Mouse (Mus musculus) kidney, postnatal 25 days (tissue): Measurements from ENCODE around the gene Sult1a1.
"Not testable (repeated sequence)": the region's sequence is repeated elsewhere in the genome, so short reads cannot be mapped to it uniquely, and the experiment has no call there.

Experiments
- DNase-seq, 2 experiments: peaks; one replicate each; pipeline ENCODE4 v3.0.0; 2021; ENCODE audit warnings: mixed read lengths in 2 of 2

Gene Sult1a1

DNA sequence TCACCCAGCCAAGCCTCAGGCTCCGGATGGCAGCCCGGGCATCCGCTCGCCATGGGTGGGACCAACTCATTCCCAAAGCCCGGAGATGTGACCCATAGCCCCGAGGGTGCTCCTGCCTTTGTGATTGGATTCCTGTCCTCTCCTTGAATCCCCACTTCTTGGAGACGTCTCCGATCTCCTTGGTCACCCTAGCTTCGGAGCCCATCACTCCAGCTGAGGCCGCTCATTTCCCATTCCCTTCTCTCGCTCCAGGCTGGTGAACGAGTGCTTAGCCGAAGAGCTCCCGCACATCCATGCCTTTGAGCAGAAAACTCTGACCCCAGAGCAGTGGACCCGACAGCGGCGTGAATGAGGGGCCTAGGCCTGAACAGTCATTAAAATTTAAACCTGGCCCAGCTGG lies 20.1 kb upstream of the Sult1a1 start:
- DNase-seq = peak in 1 of 2 experiments; percentile 49

DNA sequence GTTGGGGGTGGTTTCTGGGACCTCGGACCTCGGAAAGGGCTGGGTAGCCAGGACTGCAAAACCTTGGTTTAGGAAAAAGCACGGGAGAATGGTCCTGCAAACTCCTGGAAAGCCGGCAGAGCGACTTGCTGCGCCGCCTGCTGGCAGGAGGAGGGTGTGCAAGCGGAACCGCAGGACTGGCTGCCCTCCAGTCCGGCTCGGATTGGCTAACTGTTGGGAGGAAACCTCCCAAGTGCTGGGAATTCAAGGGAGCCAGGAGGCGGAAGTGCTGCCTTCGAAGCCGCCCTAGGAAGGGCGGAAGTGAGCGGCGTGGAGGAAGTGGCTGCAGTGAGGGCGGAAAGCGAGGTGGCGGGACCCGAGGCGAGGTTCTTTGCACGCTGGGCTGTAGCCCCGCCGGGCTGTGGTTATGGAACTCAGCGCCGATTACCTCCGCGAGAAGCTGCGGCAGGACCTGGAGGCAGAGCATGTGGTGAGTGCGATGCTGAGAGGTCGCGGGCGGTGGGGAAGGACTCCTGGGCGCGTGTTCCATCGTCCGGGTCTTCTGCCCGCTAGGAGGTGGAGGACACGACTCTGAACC lies 19.5 kb upstream of the Sult1a1 start, which contains the start of gene Slx1b:
Gene Slx1b, minus strand, starts transcription at position 154 of the 577 bp plus-strand sequence.
- DNase-seq = peak; percentile 93 to 98

DNA sequence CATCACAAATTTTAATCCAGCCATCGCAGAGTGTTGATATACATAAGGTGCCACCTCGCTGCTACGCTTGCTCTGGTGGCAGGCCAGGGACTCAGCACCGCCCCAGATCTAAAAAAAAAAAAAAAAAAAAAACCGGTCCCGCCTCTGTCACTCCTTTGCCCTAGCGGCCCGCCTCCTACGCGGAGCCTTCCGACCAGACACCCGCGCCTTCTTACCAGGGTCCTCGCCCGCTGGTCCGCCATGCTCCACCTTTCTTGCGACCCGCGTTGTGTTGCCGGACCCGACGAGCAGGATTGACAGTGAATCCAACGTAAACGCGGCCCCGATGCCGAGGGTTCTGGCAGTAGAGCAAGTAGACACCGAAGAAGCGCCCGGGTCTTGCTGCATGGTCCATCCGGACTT lies 19.0 kb upstream of the Sult1a1 start, which contains the start of gene Bola2:
Gene Bola2, plus strand, starts transcription at position 192 of the 402 bp plus-strand sequence.
- DNase-seq = peak; percentile 75 to 91

DNA sequence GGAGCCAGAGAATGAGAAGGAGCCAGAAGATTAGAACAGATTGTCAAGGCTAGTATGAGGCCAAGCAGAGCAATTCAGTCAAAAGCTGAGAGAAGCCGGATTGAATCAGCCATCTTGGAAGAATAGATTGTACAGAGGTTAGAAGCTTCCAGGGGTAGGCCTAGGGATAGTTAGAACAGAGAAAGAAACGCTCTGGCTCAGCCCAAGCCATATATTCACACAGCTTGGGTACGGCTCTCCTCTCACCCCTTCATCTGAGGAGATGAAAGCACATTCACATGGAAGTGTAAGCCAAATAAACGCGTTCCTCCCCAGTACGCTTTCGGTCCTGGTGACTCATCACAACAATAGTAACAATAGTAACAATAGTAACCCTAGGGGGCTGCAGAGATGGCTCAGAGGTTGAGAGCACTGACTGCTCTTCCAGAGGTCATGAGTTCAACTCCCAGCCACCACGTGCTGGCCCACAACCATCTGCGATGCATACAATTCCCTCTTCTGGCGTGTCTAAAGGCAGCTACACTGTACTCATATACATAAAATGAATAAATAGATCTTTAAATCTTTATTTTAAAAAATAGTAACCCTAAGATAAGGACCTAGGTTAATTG lies 18.3 kb upstream of the Sult1a1 start:
- DNase-seq = no peak

DNA sequence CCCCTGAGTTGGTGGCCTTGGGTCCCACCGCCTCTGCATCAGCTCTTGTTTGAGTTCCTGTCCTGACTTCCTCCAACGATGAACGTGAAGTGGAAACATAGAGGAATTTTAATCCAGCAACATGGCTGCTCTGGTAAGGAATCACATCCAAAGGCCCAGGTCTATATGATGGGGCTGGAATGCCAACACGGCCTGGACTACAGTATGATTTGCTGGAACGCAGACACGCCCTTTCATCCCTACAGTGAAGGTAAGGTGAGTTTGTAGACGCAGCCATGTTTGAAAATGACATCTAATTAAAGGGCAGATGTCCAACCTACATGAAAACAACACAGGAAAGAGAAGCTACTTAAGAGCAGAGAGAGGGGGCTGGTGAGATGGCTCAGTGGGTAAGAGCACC lies 17.5 kb upstream of the Sult1a1 start:
- no peak for DNase-seq

DNA sequence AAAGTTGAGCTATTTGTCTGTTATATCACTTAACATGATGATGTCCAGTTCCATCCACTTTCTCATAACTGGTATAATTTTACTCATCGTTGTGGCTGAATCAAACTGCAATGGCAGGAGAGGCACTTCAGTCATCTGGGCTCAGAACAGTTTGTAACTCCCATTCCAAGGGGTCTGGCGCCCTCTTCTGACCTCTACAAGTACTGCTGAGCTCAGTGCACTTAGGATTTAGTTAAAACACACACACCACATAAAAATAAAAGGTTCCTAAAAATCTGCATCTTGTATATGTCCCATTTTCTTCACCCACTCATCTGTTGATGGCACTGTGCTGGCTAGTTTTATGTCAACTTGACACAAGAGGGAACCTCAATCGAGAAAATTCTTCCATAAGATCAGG lies 17.0 kb upstream of the Sult1a1 start:
- peak; percentile 87 to 95 for DNase-seq

DNA sequence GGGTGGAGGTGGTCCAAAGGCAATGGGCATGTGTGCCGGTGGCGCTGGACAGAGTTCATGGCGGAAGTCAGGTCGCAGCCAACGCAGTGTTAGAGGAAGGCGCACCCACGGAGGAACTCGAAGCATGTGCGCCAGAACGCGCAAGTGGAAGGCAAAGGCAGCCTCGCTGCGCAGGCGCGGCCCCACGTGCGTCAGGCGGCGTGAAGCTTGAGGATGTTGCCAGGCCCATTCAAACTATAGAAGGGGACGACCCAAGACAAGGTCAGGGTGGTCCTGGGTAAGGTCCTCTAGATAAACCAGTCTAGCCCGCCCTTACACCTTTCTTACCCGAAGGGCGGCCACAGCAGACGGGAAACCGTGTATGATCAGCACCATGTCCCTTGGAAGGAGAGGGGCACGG lies 16.2 kb upstream of the Sult1a1 start:
- DNase-seq = peak in 1 of 2 experiments; percentile 52

DNA sequence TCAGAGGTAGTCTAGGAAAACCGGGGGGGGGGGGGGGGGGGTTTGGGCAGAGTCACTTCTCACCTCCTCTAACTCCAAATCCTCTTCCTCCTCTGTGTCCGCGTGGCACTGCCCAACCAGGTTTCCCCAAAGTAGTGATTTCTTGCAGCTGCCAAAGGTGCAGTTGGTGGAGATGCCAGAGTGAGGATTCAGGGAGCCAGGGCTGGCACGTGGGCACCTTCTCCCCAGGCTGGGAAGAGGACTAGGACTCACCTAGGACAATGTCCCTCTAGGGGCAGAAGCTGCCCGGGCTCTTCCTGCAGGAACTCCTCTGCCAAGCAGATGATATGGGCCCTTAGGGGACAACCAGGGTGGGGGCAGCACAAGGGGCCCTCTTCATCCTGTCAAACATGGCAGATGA lies 15.4 kb upstream of the Sult1a1 start:
- DNase-seq = peak in 1 of 2 experiments; percentile 61

DNA sequence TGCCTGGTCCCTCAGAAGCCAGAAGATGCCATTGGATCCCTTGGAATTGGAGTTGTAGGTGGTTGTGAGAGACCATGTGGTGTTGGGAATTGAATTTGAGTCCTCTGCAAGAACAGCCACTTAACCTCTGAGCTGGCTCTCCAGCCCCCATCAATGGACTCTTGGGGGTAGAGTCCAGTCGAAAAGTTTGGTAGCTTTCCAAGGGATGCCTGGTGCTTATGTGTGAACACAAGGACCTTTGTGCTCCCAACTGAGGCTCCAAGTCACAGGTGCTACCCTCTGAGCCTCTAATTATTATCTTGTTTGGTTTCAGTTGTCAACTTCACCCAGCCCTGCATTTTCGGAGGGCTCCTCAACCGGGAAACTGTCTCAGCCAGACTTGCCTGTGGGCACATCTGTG lies 14.5 kb upstream of the Sult1a1 start:
- DNase-seq = peak; percentile 66 to 85

DNA sequence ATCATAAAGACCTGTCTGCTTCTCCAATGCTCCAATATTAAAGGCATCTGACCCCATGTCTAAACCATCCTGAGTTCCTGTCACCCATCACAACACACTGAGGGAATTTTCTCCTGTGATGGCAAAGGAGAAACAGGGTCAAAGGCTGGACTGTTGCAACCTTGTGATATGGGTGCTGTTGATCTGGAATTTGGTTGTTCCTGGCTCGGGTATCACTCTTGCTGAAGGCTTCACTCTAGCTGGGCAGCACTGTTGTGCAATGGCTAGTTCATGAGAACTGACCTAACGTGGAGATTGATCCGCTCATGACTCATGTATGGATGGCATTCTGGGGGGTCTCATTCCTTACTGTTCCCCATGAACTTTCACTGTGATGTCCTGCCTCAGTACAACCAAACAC lies 12.8 kb upstream of the Sult1a1 start:
- no peak for DNase-seq

GRCm38 (mm10) chr7:126688156-126688555 lies 11.9 kb upstream of the Sult1a1 start:
- DNase-seq = not testable (repeated sequence)

- peak; percentile 71 to 73 for DNase-seq
Measured at GRCm38 (mm10) chr7:126681221-126681620, 5.0 kb upstream of the Sult1a1 start.

GRCm38 (mm10) chr7:126679683-126680082 lies 3.5 kb upstream of the Sult1a1 start:
- DNase-seq = no peak

- DNase-seq = peak; percentile 67 to 72
Measured at GRCm38 (mm10) chr7:126678545-126679341, 2.5 kb upstream of the Sult1a1 start.

DNA sequence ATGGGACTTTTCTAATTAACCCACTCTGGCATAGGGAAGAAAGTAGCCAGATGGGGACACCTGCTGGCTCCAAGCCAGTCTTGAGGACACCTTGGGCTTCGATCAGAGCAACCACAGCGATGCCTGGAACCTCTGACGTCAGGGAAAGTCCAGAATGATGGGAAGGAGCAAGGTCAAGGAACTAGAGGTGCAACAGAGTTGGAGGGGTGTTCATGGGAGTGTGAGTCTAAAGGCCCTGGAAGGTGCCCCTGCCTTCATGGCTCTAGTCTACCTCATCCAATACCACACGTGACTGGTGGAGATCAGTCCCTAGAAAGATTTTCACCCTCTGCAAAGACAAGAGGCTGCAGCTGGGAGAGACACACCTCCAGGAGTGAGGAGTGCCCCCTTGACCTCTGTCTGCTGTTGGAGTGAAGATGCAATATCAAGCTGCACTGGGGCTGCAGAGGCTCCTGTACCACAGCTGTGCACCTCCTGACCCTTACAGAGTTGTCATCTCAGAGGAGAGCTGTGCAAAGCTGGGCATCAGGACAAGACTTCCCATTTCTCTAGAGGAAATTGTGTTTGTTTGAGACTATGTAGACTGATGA lies 494 bp upstream of the Sult1a1 start:
- DNase-seq = peak in 1 of 2 experiments; percentile 64

DNA sequence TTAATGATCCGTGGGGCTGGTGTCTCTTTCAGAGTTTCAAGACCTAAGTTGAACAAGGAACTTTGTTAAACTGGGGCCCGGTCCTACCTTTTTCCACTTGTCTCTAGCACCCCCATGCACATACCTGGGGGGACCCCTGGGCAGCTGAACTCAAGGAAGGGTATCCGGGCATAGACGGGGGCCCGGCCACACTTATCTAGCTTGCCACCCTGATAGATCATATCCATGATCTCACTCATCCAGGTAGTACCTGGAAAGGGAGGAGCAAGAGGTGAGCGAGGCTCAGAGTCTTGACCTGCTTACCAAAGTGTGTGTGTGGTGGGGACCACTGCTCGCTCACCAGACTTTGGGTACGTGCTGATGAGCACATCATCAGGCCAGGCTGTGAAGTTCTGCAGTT lies 1.1 kb downstream of the Sult1a1 start:
- DNase-seq = peak in 1 of 2 experiments; percentile 50

DNA sequence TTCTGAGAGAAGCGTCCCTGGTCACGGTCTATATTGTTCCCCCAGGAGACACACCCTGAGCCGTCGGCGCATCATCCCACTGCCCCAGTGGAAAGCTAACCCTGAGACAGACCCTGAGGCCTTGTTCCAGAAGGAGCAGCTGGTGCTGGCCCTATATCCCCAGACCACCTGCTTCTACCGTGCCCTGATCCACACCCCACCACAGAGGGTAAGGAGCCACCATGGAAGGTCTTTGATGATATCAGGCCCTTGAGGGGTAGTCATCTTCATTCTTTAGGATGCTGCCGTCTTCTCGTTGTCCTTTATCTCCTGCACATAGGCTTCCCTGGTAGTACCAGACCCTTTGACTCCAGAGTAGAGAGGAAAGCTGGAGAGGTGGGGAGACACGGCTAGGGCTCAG lies 4.1 kb downstream of the Sult1a1 start:
- DNase-seq = no peak

GRCm38 (mm10) chr7:126670152-126670551 lies 6.1 kb downstream of the Sult1a1 start:
- DNase-seq = no peak

GRCm38 (mm10) chr7:126668452-126668851 lies 7.8 kb downstream of the Sult1a1 start:
- DNase-seq = peak in 1 of 2 experiments; percentile 39

- DNase-seq = no peak
Measured at GRCm38 (mm10) chr7:126667495-126668090, 8.6 kb downstream of the Sult1a1 start.

GRCm38 (mm10) chr7:126665269-126665668 lies 11.0 kb downstream of the Sult1a1 start:
- DNase-seq = peak in 1 of 2 experiments; percentile 53

- no peak for DNase-seq
Measured at GRCm38 (mm10) chr7:126663646-126664045, 12.6 kb downstream of the Sult1a1 start.

- DNase-seq = no peak
Measured at GRCm38 (mm10) chr7:126659771-126660170, 16.5 kb downstream of the Sult1a1 start.
